Mouse (Mus musculus) lung, postnatal 0 days (tissue): ENCODE data around the gene Eif4g2. TPM values are rescaled to one million over a fixed set of nuclear protein-coding genes. Genes with fewer than 3 reads are reported as not detected.
A peak's percentile ranks its signal among the peaks of the same experiment; 100 is the strongest.

ENCODE experiments used
- ATAC-seq: fragments of 200-750 bp; cut with Nextera tagmentation; 2 replicates; pipeline ENCODE4 v1.8.0; 2017; ENCODE audit warnings: moderate library complexity
- DNase-seq: peaks from one replicate; pipeline ENCODE4 v3.0.0-alpha.2; 2016; ENCODE audit warnings: low spot score
- H3K27ac ChIP-seq: fragments of 300-500 bp; sonication (generic); 2 replicates; pipeline ENCODE4 v1.5.1; 2014; ENCODE audit warnings: antibody characterized with exemption, mild to moderate bottlenecking, low read length, mixed read lengths
- H3K27me3 ChIP-seq: fragments of 300-500 bp; sonication (generic); replicated peaks from 2 replicates; pipeline ENCODE4 v1.6.1; 2014; ENCODE audit warnings: low read length, mixed read lengths; ENCODE audit not compliant: insufficient read depth
- H3K36me3 ChIP-seq: fragments of 300-500 bp; sonication (generic); 2 replicates; pipeline ENCODE4 v1.6.1; 2014; ENCODE audit warnings: low read length, mixed read lengths; ENCODE audit not compliant: insufficient read depth
- H3K4me1 ChIP-seq: fragments of 300-500 bp; sonication (generic); 2 replicates; pipeline ENCODE4 v1.6.1; 2014; ENCODE audit warnings: antibody characterized with exemption, low read depth, low read length, mixed read lengths; ENCODE audit not compliant: insufficient read depth
- H3K4me2 ChIP-seq: fragments of 300-500 bp; sonication (generic); replicated peaks from 2 replicates; pipeline ENCODE4 v1.6.1; 2014; ENCODE audit warnings: low read depth, mild to moderate bottlenecking, low read length, moderate library complexity, mixed read lengths
- H3K4me3 ChIP-seq: fragments of 300-500 bp; sonication (generic); 2 replicates; pipeline ENCODE4 v1.5.1; 2014; ENCODE audit warnings: low read depth, low read length
- H3K9ac ChIP-seq: fragments of 300-500 bp; sonication (generic); replicated peaks from 2 replicates; pipeline ENCODE4 v1.6.1; 2014; ENCODE audit warnings: low read depth, mild to moderate bottlenecking
- H3K9me3 ChIP-seq: fragments of 300-500 bp; sonication (generic); 2 replicates; pipeline ENCODE4 v1.6.1; 2016; ENCODE audit warnings: low read length, mixed read lengths
- CTCF ChIP-seq: IDR thresholded peaks from 2 replicates; pipeline ENCODE4 v1.5.1; 2016; ENCODE audit warnings: antibody characterized with exemption, mild to moderate bottlenecking
- EP300 ChIP-seq: IDR thresholded peaks from 2 replicates; pipeline ENCODE4 v1.6.1; 2016; ENCODE audit warnings: antibody characterized with exemption, mild to moderate bottlenecking, control low read depth
- WGBS: fragments of 180-500 bp; shearing (Covaris S2); extraction: QIAGEN DNeasy Blood & Tissue Kit; methylation state at CpG from one replicate; pipeline ENCODE4 v1.1.7; 2014; 5-methylcytosine and 5-hydroxymethylcytosine counted together
- polyA plus RNA-seq: library from polyadenylated mRNA; unstranded; fragments of >200 nt; fragmentation: Nextera tagmentation; extraction: Ambion mirVana; gene quantifications from 2 replicates; pipeline ENCODE4 v1.2.1, GENCODE M21; 2015

Gene Eif4g2
- 325 and 363 TPM in 2 replicates for polyA plus RNA-seq

DNA sequence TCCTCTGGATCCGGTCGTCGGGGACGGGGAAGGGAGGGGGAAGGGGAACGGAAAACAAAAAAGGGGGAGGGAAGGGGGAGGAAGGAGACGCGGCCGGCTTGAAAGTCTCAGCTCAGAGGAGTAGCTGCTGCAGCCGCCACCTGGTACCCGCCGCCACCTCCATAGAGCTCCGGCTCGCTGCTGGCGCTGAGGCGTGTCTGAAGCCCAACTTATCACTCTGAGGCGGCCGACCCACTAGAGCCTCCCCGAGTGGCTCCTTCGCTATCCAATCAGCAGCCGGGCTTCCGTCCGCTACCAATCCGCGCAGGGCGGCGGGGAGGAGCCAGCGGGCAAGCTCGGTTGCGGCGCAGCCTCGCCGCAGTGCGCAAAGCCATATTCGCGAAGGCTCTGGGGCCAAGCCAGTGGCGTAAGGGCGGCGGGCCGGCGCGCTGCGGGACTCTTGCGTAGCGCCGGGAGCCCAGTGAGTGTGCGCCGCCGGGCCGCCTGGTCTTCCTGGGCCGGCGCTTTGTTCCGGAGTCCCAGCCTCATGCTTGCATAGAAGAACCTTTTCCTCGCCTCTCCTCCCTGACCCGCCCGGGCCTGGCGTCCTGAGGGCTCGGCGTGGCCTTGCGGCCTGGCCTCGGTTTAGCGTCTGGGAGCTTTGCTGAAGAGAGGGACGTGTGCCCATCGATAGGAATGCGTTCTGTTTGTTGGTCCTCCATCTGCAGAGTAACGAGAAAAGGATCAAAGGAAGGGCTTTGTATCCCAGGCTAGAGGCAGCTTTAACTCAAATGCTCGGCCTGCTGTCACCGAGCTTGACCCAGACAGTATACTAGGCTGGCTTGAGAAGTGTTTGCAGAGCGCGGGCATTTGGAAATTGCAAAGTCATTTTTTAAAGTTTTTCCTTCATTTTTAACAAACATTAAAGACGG is at the start of gene Eif4g2:
Gene Eif4g2, minus strand, starts transcription at position 209 of the 911 bp plus-strand sequence.
- ATAC-seq (peak; percentile 97), DNase-seq (peak; percentile 100)
- Histone ChIP-seq H3K4me3 (peak within 1 kb of the TSS; percentile 84), H3K9ac (peak within 1 kb of the TSS; percentile 93), H3K9me3 (no peaks in the 10 kb centered on the region), H3K4me1 (no peaks in the 10 kb centered on the region; the same call in 1 of the 2 replicates), H3K27ac (peak within 1 kb of the TSS; percentile 99), H3K27me3 (no peaks in the 10 kb centered on the region), H3K4me2 (peak within 1 kb of the TSS; percentile 69), H3K36me3 (peaks cover 24% of the 10 kb centered on the region)
- TF ChIP-seq EP300 = 0 out of 2 replicates have a peak, but pooled peaks have one; percentile 28
- 0 out of 2 replicates have a peak, but pooled peaks have one; percentile 5 for TF ChIP-seq CTCF
- under 1% methylated on average over 65 of the region's 70 CpGs for WGBS

DNA sequence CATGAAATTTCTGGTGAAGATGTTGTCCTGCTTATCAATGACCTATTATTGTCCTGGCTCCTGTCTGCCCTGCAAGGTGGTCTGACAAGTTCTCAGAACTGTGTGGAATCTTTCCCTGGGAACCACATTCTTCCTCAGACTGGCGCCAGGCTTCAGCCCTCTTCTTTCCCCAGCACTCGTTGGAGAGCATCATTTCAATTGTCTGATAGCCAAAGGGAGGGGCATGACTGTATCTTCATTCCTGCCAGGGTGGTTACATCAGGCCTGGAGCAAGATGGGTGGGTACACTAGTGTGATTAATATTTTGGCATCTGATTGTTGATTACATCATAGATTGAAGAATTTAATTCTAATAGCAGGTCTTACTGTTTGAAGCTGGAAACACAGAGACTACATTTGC is 49.8 kb upstream of the Eif4g2 start:
- TF ChIP-seq CTCF (no peak), EP300 (no peak)
- Histone ChIP-seq H3K4me2 (no peak overlapping the region), H3K36me3 (no peaks in the 10 kb centered on the region), H3K27ac (no peak overlapping the region), H3K9me3 (no peaks in the 10 kb centered on the region), H3K4me3 (no peak overlapping the region), H3K9ac (no peak overlapping the region), H3K27me3 (no peaks in the 10 kb centered on the region), H3K4me1 (no peaks in the 10 kb centered on the region)
- no peak for DNase-seq
- 55% methylated on average over 2 of the region's 2 CpGs for WGBS
- ATAC-seq = no peak

DNA sequence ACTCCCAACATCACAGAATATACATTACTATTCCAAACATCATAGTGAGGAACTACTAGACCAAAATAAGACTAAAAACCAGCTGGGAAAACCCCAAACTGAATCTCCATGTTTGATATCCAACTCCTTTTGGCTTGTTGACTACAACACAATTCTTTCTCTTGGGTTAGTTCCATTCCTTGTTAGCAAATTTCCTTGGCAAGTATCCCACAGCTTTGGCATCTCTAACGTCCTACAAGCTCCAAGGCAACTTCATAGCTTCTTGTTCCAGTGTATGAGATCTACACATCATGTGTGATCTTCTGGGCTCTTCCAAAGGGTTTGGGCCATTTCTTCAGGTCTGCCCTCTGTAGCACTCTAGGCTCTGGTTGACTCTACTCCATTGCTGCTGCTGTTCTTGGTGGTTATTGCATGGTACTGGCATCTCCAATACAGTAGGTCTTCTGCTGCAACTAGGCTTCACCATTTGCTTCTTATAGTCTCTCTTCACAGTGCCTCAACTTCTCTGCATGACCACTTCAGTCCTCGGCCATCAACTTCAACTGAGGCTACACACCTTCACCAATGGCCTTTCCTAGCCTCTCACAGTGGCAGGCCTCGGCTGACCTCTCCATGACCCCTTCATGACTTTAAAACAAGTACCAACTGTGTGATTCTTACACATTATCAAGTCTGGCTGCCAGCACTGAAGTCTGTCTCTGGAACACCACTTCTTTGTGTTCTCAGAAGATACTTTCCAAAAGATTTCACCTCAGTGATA is 44.0 kb upstream of the Eif4g2 start:
- Histone ChIP-seq H3K4me3 (no peak overlapping the region), H3K27me3 (no peaks in the 10 kb centered on the region), H3K4me1 (no peaks in the 10 kb centered on the region), H3K4me2 (no peak overlapping the region), H3K27ac (no peak overlapping the region), H3K9me3 (no peaks in the 10 kb centered on the region), H3K9ac (no peak overlapping the region), H3K36me3 (no peaks in the 10 kb centered on the region)
- DNase-seq (peak; percentile 9), ATAC-seq (no peak)
- TF ChIP-seq EP300 (no peak), CTCF (no peak)
- WGBS = 61% methylated on average over 3 of the region's 3 CpGs

DNA sequence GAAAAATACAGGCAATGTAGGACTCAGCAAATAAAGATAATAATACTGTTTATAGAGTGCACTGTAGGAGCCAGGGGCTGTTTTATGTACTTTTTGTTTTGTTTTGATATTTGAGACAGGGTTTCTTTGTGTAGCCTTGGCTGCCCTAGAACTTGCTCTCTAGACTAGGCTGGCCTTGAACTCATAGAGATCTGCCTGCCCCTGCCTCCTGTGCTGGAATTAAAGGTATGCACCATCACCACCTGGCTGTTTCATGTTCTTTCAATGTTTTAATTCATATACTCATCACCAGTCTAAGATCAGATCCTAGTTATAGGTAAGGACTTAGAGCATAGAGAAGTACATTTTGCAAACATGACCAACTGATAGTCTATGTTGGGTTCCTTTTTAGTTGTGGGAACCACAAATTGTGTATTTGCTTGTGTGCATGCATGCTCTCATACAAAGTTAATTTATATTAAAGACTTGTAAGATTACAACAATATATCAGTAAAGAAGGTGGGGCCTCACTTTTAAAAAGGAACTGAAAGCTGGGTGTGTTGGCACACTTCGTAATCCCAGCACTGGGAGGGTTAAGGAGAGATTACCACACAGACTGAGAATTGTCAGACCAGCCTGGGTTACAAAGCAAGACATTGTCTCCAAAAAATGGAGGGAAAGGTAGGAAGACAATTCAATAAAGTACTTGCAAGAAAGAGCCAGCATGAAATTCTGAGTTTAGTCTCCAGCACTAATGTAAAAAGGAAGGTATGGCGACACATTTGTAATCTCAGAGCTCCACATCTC is 41.1 kb upstream of the Eif4g2 start:
- Histone ChIP-seq H3K9ac (no peak overlapping the region), H3K4me1 (no peaks in the 10 kb centered on the region), H3K36me3 (no peaks in the 10 kb centered on the region), H3K27ac (no peak overlapping the region), H3K4me3 (no peak overlapping the region), H3K27me3 (no peaks in the 10 kb centered on the region), H3K4me2 (no peak overlapping the region), H3K9me3 (no peaks in the 10 kb centered on the region)
- no peak for TF ChIP-seq CTCF
- TF ChIP-seq EP300 = no peak
- 86% methylated on average over 2 of the region's 2 CpGs for WGBS
- DNase-seq = no peak
- no peak for ATAC-seq

DNA sequence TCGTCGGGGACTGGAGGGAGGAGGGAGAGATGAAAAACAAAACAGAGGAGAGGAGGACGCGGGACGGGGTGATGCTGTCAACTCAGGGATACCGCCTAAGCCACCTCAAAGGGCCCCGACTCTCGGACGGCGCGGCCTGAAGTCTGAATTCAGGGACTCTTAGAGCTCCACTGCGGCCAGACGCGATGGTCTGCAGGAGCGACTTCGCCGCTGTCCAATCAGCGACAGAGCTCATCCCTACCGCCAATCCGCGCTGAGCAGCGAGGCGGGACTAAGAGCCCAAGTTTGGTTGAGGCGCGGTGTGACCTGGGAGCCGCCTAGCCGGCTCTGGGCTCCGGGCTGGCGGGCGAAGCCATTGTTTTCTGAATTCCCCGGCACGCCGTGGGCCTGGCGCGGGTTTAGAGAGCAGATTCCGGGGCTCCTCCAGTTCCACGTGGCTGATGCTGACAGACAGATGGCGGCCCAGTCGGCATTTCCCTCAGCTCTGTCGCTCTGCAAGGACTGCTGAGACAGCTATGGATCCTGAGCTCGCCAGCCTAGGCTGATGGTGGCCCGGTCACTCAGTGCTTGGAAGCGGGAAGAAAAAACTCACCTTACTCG is 39.8 kb upstream of the Eif4g2 start:
- 0 out of 2 replicates have a peak, but pooled peaks have one; percentile 22 for TF ChIP-seq EP300
- no peak for TF ChIP-seq CTCF
- Histone ChIP-seq H3K4me2 (peak overlapping the region; percentile 72), H3K4me1 (no peaks in the 10 kb centered on the region), H3K36me3 (no peaks in the 10 kb centered on the region), H3K27ac (peak overlapping the region; percentile 93), H3K27me3 (no peaks in the 10 kb centered on the region), H3K9ac (peak overlapping the region; percentile 65), H3K4me3 (peak overlapping the region; percentile 72), H3K9me3 (no peaks in the 10 kb centered on the region)
- ATAC-seq (peak; percentile 99), DNase-seq (peak; percentile 98)
- WGBS = under 1% methylated on average over 40 of the region's 44 CpGs
